Mouse (Mus musculus) E14TG2a.4 (cell line): ENCODE data around the gene Ocln.
A peak's percentile ranks its signal among the peaks of the same experiment; 100 is the strongest.

Experiments
- H3K27me3 ChIP-seq: 2 replicates; pipeline ENCODE4 v1.6.1; 2014; ENCODE audit warnings: low read length, control low read depth; ENCODE audit not compliant: insufficient read depth
- H3K36me3 ChIP-seq: 2 replicates; pipeline ENCODE4 v1.6.1; 2014; ENCODE audit warnings: low read length, control low read depth; ENCODE audit not compliant: insufficient read depth
- H3K4me1 ChIP-seq: replicated peaks from 2 replicates; pipeline ENCODE4 v1.6.1; 2014; ENCODE audit warnings: low read depth, low read length, control low read depth
- H3K4me3 ChIP-seq: replicated peaks from 2 replicates; pipeline ENCODE4 v1.5.1; 2014; ENCODE audit warnings: mild to moderate bottlenecking, low read length
- H3K9me3 ChIP-seq: 2 replicates; pipeline ENCODE4 v1.6.1; 2014; ENCODE audit warnings: low read length, control low read depth
- CTCF ChIP-seq: conservative IDR thresholded peaks from 2 replicates; pipeline ENCODE4 v1.5.1; 2014; ENCODE audit warnings: low read length
- NANOG ChIP-seq: IDR thresholded peaks from 2 replicates; pipeline ENCODE4 v1.6.1; 2014; ENCODE audit warnings: borderline replicate concordance, low read length, mixed read lengths
- POU5F1 ChIP-seq: IDR thresholded peaks from 2 replicates; pipeline ENCODE4 v1.6.1; 2014; ENCODE audit warnings: low read length, borderline replicate concordance

Gene Ocln

DNA sequence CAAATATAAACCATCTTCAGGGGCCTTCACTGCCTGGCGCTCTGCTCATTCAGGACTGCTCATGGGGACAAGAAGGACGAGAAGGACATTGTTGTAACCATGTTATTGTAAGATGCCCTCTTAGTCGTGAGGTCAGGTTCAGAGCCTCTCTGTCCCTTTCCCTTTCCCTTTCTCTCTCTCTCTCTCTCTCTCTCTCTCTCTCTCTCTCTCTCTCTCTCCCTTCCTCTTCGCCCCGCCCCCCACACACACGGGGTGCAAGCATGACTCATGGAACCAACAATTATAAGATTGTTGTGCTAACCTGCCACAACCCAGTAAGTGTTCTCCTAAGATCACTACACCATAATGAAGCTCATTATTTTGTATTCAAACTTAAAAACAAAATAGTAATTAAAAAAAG is 29.6 kb upstream of the Ocln start:
- no peak for TF ChIP-seq NANOG
- no peak for TF ChIP-seq POU5F1
- TF ChIP-seq CTCF = no peak

DNA sequence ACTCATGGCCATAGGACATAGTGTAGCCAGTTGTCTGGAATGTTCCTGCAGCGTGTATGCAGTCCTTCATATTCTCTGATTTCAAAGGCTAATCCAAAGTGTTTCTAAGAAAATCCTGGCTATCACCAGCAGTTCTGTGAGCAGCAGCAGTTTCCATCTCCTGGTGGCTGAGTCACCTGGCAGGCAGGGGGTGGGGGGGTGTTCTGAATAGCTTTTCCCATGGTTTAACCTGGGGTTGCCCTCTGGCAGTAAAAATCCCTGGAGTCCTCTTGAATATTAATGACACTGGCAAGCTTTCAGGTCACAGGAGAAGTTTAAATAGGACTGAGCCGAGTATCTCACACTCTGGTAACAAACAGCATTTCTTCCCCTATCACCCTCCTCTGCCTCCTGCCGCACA is 29.2 kb upstream of the Ocln start:
- Histone ChIP-seq H3K36me3 (no peaks in the 10 kb centered on the region), H3K4me1 (peaks cover 9% of the 10 kb centered on the region), H3K27me3 (peaks cover 17% of the 10 kb centered on the region), H3K4me3 (no peak overlapping the region), H3K9me3 (no peaks in the 10 kb centered on the region)
- TF ChIP-seq NANOG (no peak), CTCF (no peak), POU5F1 (no peak)

More for the DNA sequence above, 29.6 kb upstream of the Ocln start:
- no peaks in the 10 kb centered on the region for H3K36me3 ChIP-seq
- peaks cover 13% of the 10 kb centered on the region for H3K27me3 ChIP-seq
- peaks cover 9% of the 10 kb centered on the region for H3K4me1 ChIP-seq
- H3K9me3 ChIP-seq = no peaks in the 10 kb centered on the region
- no peak overlapping the region for H3K4me3 ChIP-seq

DNA sequence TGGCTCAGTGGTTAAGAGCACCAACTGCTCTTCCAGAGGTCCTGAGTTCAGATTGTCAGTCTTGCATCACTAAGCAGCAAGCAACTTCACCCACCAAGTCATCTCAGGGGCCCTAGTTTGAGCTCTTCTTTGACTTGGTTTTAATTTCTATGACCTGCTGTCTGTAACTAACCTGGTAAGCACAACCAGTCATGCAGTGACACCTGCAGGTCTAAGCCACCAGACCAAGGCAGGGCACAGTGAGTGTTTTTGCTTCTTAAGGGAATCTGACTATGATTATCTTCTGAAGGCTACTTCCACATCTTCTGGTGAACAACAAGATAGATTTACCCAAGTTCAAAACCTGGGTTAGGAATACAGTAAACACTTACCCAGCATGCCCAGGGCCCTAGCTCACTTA is 27.4 kb upstream of the Ocln start:
- TF ChIP-seq NANOG (no peak), POU5F1 (no peak), CTCF (no peak)
- Histone ChIP-seq H3K4me1 (peaks cover 9% of the 10 kb centered on the region), H3K27me3 (peaks cover 14% of the 10 kb centered on the region), H3K9me3 (no peaks in the 10 kb centered on the region), H3K36me3 (no peaks in the 10 kb centered on the region), H3K4me3 (no peak overlapping the region)

DNA sequence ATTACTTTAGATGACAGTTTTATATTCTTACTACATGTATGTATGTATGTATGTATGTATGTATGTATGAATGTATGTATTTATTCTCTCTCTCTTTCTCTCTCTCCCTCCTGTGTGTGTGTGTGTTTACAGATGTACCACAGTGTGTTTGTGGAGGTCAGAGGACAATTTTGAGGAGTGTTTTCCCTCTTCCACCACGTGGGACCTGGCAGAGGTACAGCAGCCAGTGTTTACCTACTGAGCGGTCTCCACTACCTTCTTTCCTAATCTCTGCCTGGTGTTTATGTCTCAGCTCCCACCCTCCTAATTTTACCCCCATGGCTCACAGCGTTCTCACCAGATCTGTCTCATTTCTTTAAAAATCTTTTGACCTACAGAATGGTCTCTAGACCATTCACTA is 26.7 kb upstream of the Ocln start:
- H3K36me3 ChIP-seq = no peaks in the 10 kb centered on the region
- no peak overlapping the region for H3K4me3 ChIP-seq
- peaks cover 9% of the 10 kb centered on the region for H3K4me1 ChIP-seq
- no peaks in the 10 kb centered on the region for H3K9me3 ChIP-seq
- TF ChIP-seq NANOG (no peak), CTCF (no peak), POU5F1 (no peak)
- peaks cover 13% of the 10 kb centered on the region for H3K27me3 ChIP-seq

DNA sequence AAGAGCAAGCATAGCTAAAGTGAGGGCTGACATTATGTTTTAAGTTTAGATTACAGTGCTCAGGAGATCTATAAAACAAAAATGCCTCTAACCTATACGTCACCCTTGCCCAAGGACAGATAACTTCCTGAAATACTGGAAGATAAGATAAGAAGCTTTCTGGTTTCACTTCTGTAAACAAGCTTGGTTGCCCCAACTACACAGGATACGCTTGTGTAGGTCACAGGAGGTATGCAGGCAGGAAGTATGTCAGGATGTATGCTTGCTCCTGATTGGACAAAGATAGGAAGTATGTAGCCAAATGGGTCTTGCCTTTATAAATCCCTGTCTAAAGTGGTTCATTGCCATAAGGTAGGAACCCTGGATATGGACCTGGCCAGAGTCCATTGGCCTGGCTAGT is 23.4 kb upstream of the Ocln start:
- no peak overlapping the region for H3K4me3 ChIP-seq
- H3K36me3 ChIP-seq = no peaks in the 10 kb centered on the region
- TF ChIP-seq CTCF (no peak), POU5F1 (no peak), NANOG (no peak)
- H3K27me3 ChIP-seq = peaks cover 13% of the 10 kb centered on the region
- H3K9me3 ChIP-seq = no peaks in the 10 kb centered on the region
- H3K4me1 ChIP-seq = peaks cover 18% of the 10 kb centered on the region

DNA sequence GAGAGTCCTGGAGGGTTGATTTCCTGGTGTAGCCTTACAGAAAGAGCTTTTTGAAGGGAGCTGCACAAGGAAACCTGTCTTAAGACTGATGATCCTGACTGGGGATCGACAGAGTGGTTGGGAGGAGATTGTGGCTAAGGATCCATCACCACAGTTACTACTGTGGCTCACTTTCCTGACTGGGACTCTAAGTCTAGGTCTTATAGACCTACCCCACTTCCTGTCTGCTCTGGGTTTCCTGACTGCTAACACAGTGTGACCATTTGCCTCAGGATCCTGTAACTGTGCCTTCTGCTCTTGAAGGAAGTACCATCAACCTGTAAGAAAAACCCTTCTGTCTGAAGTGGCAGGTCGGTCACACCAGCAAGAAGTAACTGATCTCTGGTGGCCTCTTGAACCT is 18.2 kb upstream of the Ocln start:
- no peaks in the 10 kb centered on the region for H3K36me3 ChIP-seq
- H3K4me1 ChIP-seq = peaks cover 13% of the 10 kb centered on the region; the same call in 1 of the 2 replicates
- no peaks in the 10 kb centered on the region for H3K9me3 ChIP-seq
- TF ChIP-seq NANOG = no peak
- TF ChIP-seq POU5F1 = no peak
- TF ChIP-seq CTCF = no peak
- no peak overlapping the region for H3K4me3 ChIP-seq
- no peaks in the 10 kb centered on the region; the same call in 1 of the 2 replicates for H3K27me3 ChIP-seq

DNA sequence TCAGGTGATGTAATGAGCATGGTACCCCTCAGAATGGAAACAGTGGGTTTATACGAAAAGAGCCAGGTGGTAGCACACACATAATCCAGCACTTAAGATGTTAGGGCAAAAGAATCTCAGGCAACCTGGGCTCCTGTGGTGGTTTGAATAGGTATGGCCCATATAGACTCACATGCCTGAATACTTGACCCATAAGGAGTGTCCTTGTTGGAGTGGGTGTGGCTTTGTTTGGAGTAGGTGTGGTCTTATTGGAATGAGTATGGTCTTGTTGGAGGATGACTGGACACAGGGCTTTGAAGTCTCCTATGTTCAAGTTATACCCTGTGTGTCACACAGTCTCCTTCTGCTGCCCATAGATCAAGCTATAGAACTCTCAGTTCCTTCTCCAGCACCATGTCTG is 15.8 kb upstream of the Ocln start:
- Histone ChIP-seq H3K4me1 (peaks cover 13% of the 10 kb centered on the region; the same call in 1 of the 2 replicates), H3K36me3 (no peaks in the 10 kb centered on the region), H3K9me3 (no peaks in the 10 kb centered on the region), H3K4me3 (no peak overlapping the region), H3K27me3 (no peaks in the 10 kb centered on the region)
- TF ChIP-seq NANOG = no peak
- TF ChIP-seq CTCF = no peak
- no peak for TF ChIP-seq POU5F1

DNA sequence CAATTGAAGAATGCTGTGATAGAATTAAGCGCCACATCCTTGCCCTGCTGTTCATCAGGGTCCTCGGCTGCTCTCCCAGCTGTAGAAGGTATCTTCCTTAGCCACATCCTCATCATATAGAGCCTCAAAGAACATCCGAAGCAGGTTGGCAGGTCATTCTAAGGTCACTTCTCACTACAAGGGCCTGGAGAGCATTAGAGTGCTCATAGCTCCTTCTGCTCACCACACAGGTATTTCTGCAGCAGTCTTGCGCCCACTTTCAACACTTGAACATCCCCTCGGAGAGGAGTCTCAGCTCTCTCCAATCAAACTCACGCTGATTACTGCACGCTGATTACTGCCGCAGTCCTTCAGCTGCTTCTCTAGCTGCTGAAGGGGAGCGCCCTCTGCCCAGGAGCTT is 6.9 kb upstream of the Ocln start:
- Histone ChIP-seq H3K27me3 (peaks cover 20% of the 10 kb centered on the region), H3K9me3 (no peaks in the 10 kb centered on the region), H3K4me1 (peaks cover 17% of the 10 kb centered on the region), H3K4me3 (0 out of 2 replicates have a peak overlapping the region, but pooled peaks have one; percentile 14), H3K36me3 (no peaks in the 10 kb centered on the region)
- TF ChIP-seq NANOG (no peak), CTCF (no peak), POU5F1 (no peak)

DNA sequence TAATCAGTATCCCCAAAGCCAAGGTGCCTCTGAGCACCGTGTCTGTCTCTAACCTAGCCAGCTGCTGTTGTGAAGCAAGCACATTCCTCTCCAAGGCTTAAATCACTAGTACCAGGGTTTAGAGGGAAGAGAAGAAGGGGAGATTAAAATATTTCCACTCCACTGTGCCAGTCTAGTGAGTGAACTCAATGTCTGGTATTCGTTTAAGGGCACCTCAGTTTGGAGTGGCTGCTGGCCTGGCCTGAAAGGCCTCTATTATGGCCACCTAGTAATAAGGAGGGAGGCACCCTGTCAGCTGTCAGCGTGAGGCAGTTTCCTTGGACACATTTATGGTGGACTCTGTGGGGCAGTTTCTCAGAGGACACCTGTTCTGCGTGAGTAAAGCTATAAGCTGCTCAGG is 4.5 kb upstream of the Ocln start:
- H3K4me1 ChIP-seq = peaks cover 26% of the 10 kb centered on the region
- TF ChIP-seq CTCF = no peak
- no peaks in the 10 kb centered on the region for H3K9me3 ChIP-seq
- H3K27me3 ChIP-seq = peaks cover 40% of the 10 kb centered on the region
- H3K4me3 ChIP-seq = no peak overlapping the region
- H3K36me3 ChIP-seq = no peaks in the 10 kb centered on the region
